Mouse (Mus musculus) hindbrain, embryonic 14.5 days (tissue): ENCODE results near the gene Gm11444. TPM values are rescaled to one million over a fixed set of nuclear protein-coding genes. Genes with fewer than 3 reads are reported as not detected.

ENCODE experiments used
- ATAC-seq: fragments of 200-750 bp; cut with Nextera tagmentation; 2 replicates; pipeline ENCODE4 v1.8.0; 2017; ENCODE audit warnings: moderate number of reproducible peaks, mild to moderate bottlenecking, moderate TSS enrichment, moderate library complexity; ENCODE audit not compliant: low FRiP score
- DNase-seq: peaks from one replicate; pipeline ENCODE4 v3.0.0-alpha.2; 2015; ENCODE audit warnings: low spot score
- H3K27ac ChIP-seq: fragments of 300-500 bp; sonication (generic); 2 replicates; pipeline ENCODE4 v1.5.1; 2014; ENCODE audit warnings: mild to moderate bottlenecking, moderate library complexity
- H3K27me3 ChIP-seq: fragments of 300-500 bp; sonication (generic); 2 replicates; pipeline ENCODE4 v1.6.1; 2014; ENCODE audit warnings: mild to moderate bottlenecking, low read length, mixed read lengths; ENCODE audit not compliant: control insufficient read depth, insufficient read depth
- H3K36me3 ChIP-seq: fragments of 300-500 bp; sonication (generic); replicated peaks from 2 replicates; pipeline ENCODE4 v1.6.1; 2014; ENCODE audit not compliant: control insufficient read depth, insufficient read depth
- H3K4me1 ChIP-seq: fragments of 300-500 bp; sonication (generic); replicated peaks from 2 replicates; pipeline ENCODE4 v1.6.1; 2014; ENCODE audit warnings: antibody characterized with exemption, low read length, mixed read lengths; ENCODE audit not compliant: control insufficient read depth, insufficient read depth
- H3K4me2 ChIP-seq: fragments of 300-500 bp; sonication (generic); replicated peaks from 2 replicates; pipeline ENCODE4 v1.6.1; 2014; ENCODE audit warnings: mild to moderate bottlenecking, moderate library complexity
- H3K4me3 ChIP-seq: fragments of 300-500 bp; sonication (generic); replicated peaks from 2 replicates; pipeline ENCODE4 v1.5.1; 2014; ENCODE audit warnings: mild to moderate bottlenecking, low read length
- H3K9ac ChIP-seq: fragments of 300-500 bp; sonication (generic); 2 replicates; pipeline ENCODE4 v1.6.1; 2014
- H3K9me3 ChIP-seq: fragments of 300-500 bp; sonication (generic); 2 replicates; pipeline ENCODE4 v1.6.1; 2016; ENCODE audit warnings: low read length; ENCODE audit not compliant: control insufficient read depth
- WGBS: fragments of 180-500 bp; shearing (Covaris S2); extraction: QIAGEN DNeasy Blood & Tissue Kit; methylation state at CpG from one replicate; pipeline ENCODE4 v1.1.7; 2014; 5-methylcytosine and 5-hydroxymethylcytosine counted together
- polyA plus RNA-seq: library from polyadenylated mRNA; unstranded; fragments of >200 nt; fragmentation: Nextera tagmentation; extraction: Ambion mirVana; gene quantifications from 2 replicates; pipeline ENCODE4 v1.2.1, GENCODE M21; 2014

Gene Gm11444
- polyA plus RNA-seq, 1 experiment from 2014 or later, result not detected

DNA sequence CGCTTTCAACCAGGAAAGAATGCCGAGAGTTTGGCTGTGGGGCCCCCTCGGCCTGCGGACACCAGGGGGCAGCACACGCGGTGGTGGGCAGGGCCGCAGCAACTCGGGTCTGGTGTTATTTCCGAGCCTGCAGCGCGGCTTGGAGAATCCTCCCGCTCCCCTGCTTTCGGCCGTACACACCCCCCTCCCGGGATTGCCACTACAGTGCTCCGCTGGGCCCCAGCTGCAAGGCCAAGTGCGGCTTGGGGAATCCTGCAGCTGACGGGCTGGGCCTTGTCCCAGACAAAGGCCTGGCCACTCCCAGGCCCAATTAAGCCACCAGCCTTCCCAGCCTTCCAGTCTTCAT is 6.8 kb downstream of the Gm11444 start:
- DNase-seq (peak; percentile 75), ATAC-seq (no peak)
- Histone ChIP-seq H3K4me1 (peaks cover 13% of the 10 kb centered on the region), H3K27me3 (peaks cover 75% of the 10 kb centered on the region), H3K27ac (no peak overlapping the region), H3K36me3 (no peaks in the 10 kb centered on the region), H3K4me2 (peak overlapping the region; percentile 61), H3K9ac (no peak overlapping the region), H3K9me3 (no peaks in the 10 kb centered on the region), H3K4me3 (peak overlapping the region; percentile 27)
- WGBS, result 1% methylated on average over 18 of the region's 18 CpGs

DNA sequence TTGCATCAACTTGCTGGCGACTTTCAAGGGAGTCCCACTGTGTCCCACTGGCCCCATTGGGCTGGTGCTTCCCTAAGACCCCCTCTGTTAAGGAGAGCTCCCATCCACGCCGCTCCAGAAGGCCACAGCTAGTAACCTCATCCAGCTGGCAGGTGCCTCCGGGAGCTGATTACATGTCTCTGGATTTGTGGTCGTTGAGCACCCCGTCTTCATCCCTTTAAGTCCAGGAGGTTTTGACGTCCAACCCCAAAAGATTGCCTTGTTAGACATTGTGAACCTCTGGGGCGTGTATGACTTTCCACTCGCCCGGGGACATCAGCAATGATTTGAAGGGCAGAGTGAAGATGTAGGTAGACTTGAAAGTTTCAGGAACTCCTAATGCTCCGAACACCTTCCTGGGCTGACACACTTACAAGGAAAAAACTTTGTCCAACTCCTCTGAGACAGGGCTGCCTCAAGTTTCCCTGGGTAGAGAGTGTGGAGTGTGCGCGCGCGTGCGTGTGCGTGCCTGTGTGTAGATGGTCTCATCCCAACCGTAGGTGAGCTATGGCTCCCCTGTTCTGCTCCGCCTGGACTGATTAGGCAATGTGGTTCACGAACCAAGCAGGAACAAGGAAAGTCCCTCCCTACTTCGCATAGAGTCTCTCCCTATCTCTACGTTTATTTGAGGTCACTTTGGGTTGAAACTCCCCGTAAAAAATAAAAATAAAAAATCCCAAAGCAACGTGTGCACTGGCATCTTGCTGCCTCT is 7.4 kb downstream of the Gm11444 start:
- Histone ChIP-seq H3K9ac (no peak overlapping the region), H3K36me3 (no peaks in the 10 kb centered on the region), H3K27me3 (peaks cover 77% of the 10 kb centered on the region), H3K4me3 (peak overlapping the region; percentile 27; the same call in 1 of the 2 replicates), H3K27ac (no peak overlapping the region), H3K4me1 (peaks cover 17% of the 10 kb centered on the region), H3K9me3 (no peaks in the 10 kb centered on the region), H3K4me2 (peak overlapping the region; percentile 61)
- 6% methylated on average over 24 of the region's 24 CpGs for WGBS
- ATAC-seq (no peak), DNase-seq (no peak)

DNA sequence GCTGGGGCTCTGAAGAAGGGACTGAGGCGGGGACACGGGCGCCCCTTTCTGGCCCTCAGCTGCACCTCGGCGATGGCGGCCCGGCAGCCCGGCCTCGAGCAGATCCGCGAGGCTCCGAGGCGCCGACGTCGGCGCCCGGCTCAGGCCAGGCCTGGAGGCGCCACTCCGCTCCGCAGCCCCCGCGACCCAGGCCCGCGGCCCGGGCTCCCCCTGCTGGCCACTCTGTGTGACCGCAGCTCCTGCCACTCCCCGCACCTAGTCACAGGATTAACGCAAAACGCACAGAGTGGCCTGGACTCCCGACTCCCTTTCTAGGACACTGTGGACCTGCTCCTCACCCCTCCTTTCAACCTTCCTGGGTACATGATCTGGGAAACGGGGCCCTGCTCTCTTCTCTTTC is 8.2 kb downstream of the Gm11444 start:
- ATAC-seq, result peak; percentile 63
- no peak overlapping the region for H3K27ac ChIP-seq
- WGBS, result under 1% methylated on average over 32 of the region's 32 CpGs
- peak overlapping the region; percentile 20 for H3K4me3 ChIP-seq
- H3K27me3 ChIP-seq, result peaks cover 85% of the 10 kb centered on the region
- peak; percentile 77 for DNase-seq
- H3K9ac ChIP-seq, result peak overlapping the region; percentile 21; the same call in 1 of the 2 replicates
- H3K9me3 ChIP-seq, result no peaks in the 10 kb centered on the region
- H3K4me2 ChIP-seq, result peak overlapping the region; percentile 49
- H3K36me3 ChIP-seq, result no peaks in the 10 kb centered on the region
- H3K4me1 ChIP-seq, result peaks cover 19% of the 10 kb centered on the region

DNA sequence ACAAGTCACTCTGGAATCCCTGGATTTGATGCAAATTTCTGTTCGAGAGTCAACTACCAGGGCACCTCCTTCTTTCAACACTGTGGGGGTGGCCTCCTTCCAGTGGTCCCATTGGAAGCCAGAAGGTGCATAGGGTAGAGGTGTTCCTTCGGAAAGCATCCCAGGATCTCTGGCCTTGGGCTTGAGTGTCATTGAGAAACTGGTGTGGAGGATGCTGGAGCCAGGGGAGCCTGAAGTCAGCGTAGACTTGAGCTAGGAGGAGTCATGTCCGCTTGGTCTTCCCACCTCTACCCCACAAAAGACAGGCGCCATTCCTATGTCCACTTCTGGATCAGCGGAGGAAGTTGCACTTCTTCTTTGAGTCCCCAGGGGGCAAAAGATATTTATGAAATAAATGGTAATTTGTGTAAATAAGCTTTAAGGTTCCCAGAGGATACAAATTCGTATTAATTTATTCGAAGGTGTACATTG is 8.9 kb downstream of the Gm11444 start:
- peak overlapping the region; percentile 20; the same call in 1 of the 2 replicates for H3K4me3 ChIP-seq
- peaks cover 89% of the 10 kb centered on the region for H3K27me3 ChIP-seq
- 5% methylated on average over 8 of the region's 8 CpGs for WGBS
- H3K36me3 ChIP-seq, result no peaks in the 10 kb centered on the region
- peak overlapping the region; percentile 49 for H3K4me2 ChIP-seq
- no peak overlapping the region for H3K9ac ChIP-seq
- no peak for ATAC-seq
- H3K27ac ChIP-seq, result no peak overlapping the region
- peaks cover 19% of the 10 kb centered on the region for H3K4me1 ChIP-seq
- no peak for DNase-seq
- H3K9me3 ChIP-seq, result no peaks in the 10 kb centered on the region

DNA sequence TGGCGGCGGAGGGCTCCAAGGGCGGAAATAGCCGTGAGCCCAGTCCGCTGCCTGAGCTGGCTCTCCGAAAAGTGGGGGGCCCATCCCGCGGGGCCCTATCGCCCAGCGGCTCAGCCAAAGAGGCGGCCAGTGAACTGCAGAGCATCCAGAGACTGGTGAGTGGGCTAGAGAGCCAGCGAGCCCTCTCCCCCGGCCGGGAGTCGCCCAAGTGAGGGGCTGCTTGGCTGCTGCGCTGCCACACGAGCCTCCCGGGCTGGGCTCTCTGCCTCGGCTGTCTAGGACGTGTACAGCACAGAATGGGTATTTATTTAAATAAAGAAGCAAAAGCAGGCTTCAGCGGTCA is 9.4 kb downstream of the Gm11444 start:
- H3K9ac ChIP-seq, result peak overlapping the region; percentile 12; the same call in 1 of the 2 replicates
- H3K36me3 ChIP-seq, result no peaks in the 10 kb centered on the region
- WGBS, result 3% methylated on average over 21 of the region's 21 CpGs
- no peak for DNase-seq
- peaks cover 94% of the 10 kb centered on the region for H3K27me3 ChIP-seq
- H3K27ac ChIP-seq, result no peak overlapping the region
- peaks cover 19% of the 10 kb centered on the region for H3K4me1 ChIP-seq
- no peaks in the 10 kb centered on the region for H3K9me3 ChIP-seq
- peak overlapping the region; percentile 18 for H3K4me3 ChIP-seq
- no peak for ATAC-seq
- peak overlapping the region; percentile 49 for H3K4me2 ChIP-seq

DNA sequence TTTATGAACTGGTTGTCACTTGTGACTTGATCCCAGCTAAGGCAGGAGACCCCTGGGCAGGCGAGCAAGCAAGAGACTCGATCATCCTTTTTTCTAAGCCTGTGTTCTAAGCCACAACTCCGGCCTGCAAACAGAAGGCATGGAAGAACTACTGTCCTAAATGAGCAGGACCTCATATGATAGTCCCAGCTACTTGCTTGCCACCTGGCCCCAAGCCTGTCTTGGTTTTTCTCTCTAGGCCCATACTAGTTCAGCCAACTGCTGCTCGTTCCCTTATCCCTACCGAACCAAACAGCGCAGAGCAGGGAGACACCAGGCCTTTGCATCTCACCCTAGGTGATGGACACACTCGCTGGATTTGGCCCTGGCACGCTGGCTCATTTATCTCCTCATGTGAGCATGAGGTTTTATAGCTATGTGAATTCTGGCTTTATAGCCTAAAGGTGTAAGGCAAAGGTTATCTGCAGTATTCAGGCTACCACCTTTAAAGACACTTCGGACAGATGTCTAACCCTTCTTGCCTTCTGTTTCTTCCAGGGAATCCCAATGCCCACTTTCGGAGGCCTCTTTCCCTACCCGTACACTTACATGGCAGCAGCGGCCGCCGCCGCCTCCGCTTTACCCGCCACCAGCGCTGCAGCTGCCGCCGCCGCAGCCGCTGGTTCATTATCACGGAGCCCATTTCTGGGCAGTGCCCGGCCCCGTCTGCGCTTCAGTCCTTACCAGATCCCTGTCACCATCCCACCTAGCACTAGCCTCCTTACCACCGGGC is 9.9 kb downstream of the Gm11444 start:
- no peak for ATAC-seq
- peak overlapping the region; percentile 49 for H3K4me2 ChIP-seq
- no peaks in the 10 kb centered on the region for H3K36me3 ChIP-seq
- WGBS, result 4% methylated on average over 27 of the region's 27 CpGs
- no peaks in the 10 kb centered on the region for H3K9me3 ChIP-seq
- peaks cover 19% of the 10 kb centered on the region for H3K4me1 ChIP-seq
- no peak overlapping the region for H3K27ac ChIP-seq
- peak overlapping the region; percentile 18 for H3K4me3 ChIP-seq
- peaks cover 97% of the 10 kb centered on the region for H3K27me3 ChIP-seq
- peak overlapping the region; percentile 12; the same call in 1 of the 2 replicates for H3K9ac ChIP-seq
- no peak for DNase-seq

DNA sequence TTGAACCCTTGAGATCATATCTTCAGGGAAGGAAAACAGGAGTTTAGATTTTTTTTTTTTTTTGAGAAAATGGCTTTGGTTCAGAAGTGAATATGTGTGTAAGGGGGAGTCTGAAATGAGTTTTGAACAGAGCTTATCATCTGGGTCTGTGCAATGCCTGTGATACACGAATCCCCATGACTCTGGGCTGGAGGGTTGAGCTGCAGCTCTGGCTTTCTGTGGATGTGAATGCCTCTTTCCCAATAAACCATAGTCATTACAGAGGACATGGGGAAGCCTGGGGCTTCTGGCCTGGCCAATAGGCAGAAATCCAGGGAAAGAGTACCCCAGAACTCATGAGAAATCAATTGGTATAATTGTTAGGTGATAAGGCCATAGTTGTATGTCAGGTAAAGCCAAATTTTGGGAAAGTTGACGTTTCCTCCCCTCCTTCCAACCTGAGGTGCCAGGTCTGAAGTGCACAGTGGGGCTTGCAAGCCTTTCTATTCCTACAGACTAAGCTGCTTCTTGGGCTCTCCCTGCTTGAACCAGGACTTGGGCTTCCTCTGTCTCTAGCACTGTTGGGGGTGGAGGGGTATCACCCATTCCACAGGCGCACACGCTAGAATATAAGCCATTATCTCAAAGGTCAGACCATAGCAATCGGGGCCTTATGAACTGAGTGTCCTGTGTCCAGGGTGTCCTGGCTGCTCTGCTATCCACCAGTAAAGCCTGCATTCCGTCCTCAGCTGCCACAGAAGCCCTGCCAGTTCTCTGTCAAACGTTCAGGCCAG is 10.7 kb downstream of the Gm11444 start:
- Histone ChIP-seq H3K27ac (no peak overlapping the region), H3K9ac (no peak overlapping the region; the same call in 1 of the 2 replicates), H3K36me3 (no peaks in the 10 kb centered on the region), H3K27me3 (peaks cover 97% of the 10 kb centered on the region), H3K4me3 (0 out of 2 replicates have a peak overlapping the region, but pooled peaks have one; percentile 18), H3K4me2 (no peak overlapping the region), H3K4me1 (peaks cover 19% of the 10 kb centered on the region), H3K9me3 (no peaks in the 10 kb centered on the region)
- DNase-seq (no peak), ATAC-seq (no peak)
- WGBS, result 10% methylated on average over 7 of the region's 7 CpGs

DNA sequence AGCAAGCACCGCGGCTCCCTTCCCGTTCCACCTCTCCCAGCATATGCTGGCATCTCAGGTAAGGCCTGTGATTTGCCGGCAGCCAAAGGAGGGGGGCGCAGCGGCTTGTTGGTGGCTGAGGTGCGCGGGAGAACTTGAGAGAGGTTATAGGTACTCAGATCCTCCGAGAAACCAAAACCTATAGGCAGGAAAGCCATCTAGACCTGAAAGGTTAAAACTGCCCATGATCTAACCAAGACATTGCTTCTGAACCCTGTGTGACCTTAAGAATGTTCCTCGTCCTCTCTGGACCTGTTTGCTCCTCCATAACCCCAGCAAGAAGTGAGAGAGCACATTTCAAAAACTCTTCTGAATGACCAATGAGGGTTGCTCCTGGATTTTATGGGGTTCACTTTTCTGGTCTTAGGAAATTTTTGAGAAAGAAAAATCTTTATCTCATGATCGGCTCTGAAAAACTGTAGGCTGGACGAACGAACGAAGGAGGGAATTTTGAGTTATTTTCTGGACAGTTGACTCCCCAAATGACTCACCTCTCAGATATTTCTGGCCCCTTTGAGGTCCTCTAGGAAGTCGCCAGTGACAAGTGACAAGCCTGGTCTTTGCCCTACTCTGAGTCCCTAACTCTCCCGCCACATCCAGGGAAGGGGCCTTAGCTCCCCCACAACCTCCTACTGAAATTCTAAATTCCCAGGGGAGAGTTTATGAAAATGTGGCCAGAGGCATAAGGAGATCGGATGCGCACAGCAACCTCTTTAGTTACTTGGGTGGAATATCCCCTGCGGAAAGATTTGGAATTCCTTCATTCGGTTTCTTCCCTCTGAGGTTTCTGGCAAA is 11.5 kb downstream of the Gm11444 start:
- Histone ChIP-seq H3K4me2 (peak overlapping the region; percentile 33; the same call in 1 of the 2 replicates), H3K36me3 (no peaks in the 10 kb centered on the region), H3K9ac (no peak overlapping the region), H3K9me3 (no peaks in the 10 kb centered on the region), H3K27ac (no peak overlapping the region), H3K4me1 (peaks cover 14% of the 10 kb centered on the region), H3K4me3 (peak overlapping the region; percentile 15), H3K27me3 (peaks cover 100% of the 10 kb centered on the region)
- DNase-seq (no peak), ATAC-seq (no peak)
- 6% methylated on average over 20 of the region's 20 CpGs for WGBS
